Mouse (Mus musculus) embryonic facial prominence, embryonic 15.5 days (tissue): ENCODE results near the gene Kctd21. TPM values are rescaled to one million over a fixed set of nuclear protein-coding genes. Genes with fewer than 3 reads are reported as not detected.

ENCODE experiments used
- ATAC-seq: fragments of 200-750 bp; cut with Nextera tagmentation; 2 replicates; pipeline ENCODE4 v1.8.0; 2017; ENCODE audit warnings: low read depth, moderate TSS enrichment; ENCODE audit not compliant: insufficient number of reproducible peaks, low FRiP score, low TSS enrichment
- H3K27ac ChIP-seq: fragments of 300-500 bp; sonication (generic); replicated peaks from 2 replicates; pipeline ENCODE4 v1.5.1; 2015; ENCODE audit warnings: mild to moderate bottlenecking, inconsistent platforms
- H3K27me3 ChIP-seq: fragments of 300-500 bp; sonication (generic); 2 replicates; pipeline ENCODE4 v1.6.1; 2015; ENCODE audit warnings: inconsistent platforms
- H3K36me3 ChIP-seq: fragments of 300-500 bp; sonication (generic); 2 replicates; pipeline ENCODE4 v1.6.1; 2015; ENCODE audit warnings: mild to moderate bottlenecking, inconsistent platforms
- H3K4me1 ChIP-seq: fragments of 300-500 bp; sonication (generic); 2 replicates; pipeline ENCODE4 v1.6.1; 2015; ENCODE audit warnings: inconsistent platforms
- H3K4me2 ChIP-seq: fragments of 300-500 bp; sonication (generic); replicated peaks from 2 replicates; pipeline ENCODE4 v1.6.1; 2015; ENCODE audit warnings: mild to moderate bottlenecking, inconsistent platforms
- H3K4me3 ChIP-seq: fragments of 300-500 bp; sonication (generic); replicated peaks from 2 replicates; pipeline ENCODE4 v1.5.1; 2015; ENCODE audit warnings: mild to moderate bottlenecking, inconsistent platforms
- H3K9ac ChIP-seq: fragments of 300-500 bp; sonication (generic); 2 replicates; pipeline ENCODE4 v1.6.1; 2015; ENCODE audit warnings: inconsistent platforms
- H3K9me3 ChIP-seq: fragments of 300-500 bp; sonication (generic); replicated peaks from 2 replicates; pipeline ENCODE4 v1.6.1; 2016; ENCODE audit warnings: inconsistent platforms
- WGBS: fragments of 180-500 bp; shearing (Covaris S2); methylation state at CpG from one replicate; pipeline ENCODE4 v1.1.7; 2015; 5-methylcytosine and 5-hydroxymethylcytosine counted together
- polyA plus RNA-seq: library from polyadenylated mRNA; unstranded; fragments of >200 nt; fragmentation: Nextera tagmentation; extraction: Ambion mirVana; gene quantifications from 2 replicates; pipeline ENCODE4 v1.2.1, GENCODE M21; 2015

Kctd21 gene
- polyA plus RNA-seq, 1 experiment from 2014 or later, result 4.8 TPM

DNA sequence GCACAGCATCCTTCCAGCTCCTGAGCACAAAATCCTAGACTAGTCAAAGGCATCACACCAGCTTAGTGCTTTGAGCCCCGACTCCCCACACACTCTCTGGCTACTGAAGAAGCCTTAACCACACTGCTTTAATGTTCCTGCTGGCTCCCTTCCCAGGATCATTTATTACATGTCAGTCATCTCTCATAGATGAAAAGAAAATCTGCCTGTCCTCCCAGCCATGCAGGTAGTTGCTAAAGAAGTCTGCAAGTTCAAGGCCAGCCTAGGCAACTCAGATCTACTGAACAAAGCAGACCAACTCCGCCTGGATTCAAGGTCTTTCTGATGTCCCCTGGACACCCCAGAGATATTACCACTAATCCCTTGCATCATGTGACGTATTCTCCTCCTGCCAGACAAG is 14.4 kb upstream of the Kctd21 start:
- Histone ChIP-seq H3K4me2 (no peak overlapping the region), H3K27me3 (no peaks in the 10 kb centered on the region), H3K4me1 (no peaks in the 10 kb centered on the region), H3K4me3 (no peak overlapping the region), H3K9me3 (no peaks in the 10 kb centered on the region), H3K9ac (no peak overlapping the region), H3K27ac (no peak overlapping the region), H3K36me3 (peaks cover 14% of the 10 kb centered on the region)
- ATAC-seq, result no peak
- WGBS, result 77% methylated on average over 3 of the region's 3 CpGs

DNA sequence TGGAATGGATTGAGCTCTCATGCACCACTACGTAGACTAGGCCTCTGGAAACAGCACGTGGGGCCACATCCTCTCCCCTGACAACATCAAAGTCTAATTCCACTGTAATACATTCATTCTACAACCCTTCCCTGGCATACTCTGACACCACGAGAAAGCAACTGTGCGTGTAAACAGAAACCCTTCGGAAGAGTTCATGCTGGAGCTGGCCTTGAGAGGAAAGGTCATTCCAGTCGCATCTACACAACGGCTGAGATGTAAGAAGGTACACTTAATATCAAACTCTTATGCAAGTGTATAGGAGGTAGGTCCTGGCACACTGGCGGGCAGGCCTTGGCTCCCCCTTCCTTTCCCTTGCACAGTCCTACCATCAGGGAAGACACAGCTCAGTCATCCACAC is 7.8 kb upstream of the Kctd21 start:
- no peak overlapping the region for H3K27ac ChIP-seq
- peaks cover 34% of the 10 kb centered on the region for H3K27me3 ChIP-seq
- H3K4me2 ChIP-seq, result no peak overlapping the region
- H3K9me3 ChIP-seq, result no peaks in the 10 kb centered on the region
- no peak for ATAC-seq
- peaks cover 5% of the 10 kb centered on the region; the same call in 1 of the 2 replicates for H3K36me3 ChIP-seq
- WGBS, result 91% methylated on average over 8 of the region's 8 CpGs
- no peak overlapping the region for H3K9ac ChIP-seq
- H3K4me3 ChIP-seq, result no peak overlapping the region
- peaks cover 10% of the 10 kb centered on the region for H3K4me1 ChIP-seq

DNA sequence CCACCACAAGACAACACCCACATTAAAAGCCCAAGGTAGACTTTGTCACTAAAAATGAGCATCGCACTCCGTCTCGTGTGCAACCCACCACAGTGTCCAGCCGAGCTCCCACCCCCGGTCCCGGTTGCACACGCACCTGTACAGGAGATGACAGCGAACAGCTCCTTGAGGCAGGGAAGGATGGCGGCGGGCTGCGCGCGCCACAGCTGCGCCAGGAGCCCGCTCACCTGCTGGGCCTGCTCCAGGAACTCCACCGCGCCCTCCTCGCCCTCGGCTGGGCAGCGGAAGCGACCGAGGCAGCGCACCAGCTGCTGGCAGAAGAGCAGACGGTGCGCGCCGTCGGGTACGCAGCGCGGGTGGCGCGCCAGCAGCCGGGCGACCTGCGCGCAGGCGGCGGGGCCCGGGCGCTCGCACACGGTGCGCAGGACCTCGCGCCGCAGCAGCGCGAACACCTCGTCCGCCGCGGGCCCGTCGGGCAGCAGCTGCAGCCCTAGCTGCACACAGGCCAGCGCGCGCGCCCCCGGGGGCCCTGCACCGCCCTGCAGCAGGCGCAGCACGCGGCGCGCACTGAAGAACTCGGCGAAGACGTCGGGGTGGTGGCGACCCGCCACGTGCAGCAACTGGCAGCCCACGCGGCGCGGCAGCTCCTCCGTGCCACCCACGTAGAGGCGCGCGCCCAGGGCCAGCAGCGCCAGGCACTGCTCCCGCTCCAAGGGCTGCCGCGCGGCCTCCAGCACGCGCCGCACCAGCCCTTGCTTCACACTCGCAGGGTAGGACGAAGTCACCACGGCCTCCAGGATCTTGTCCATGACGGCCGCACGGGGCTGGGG is 6.8 kb upstream of the Kctd21 start:
- H3K4me1 ChIP-seq, result peaks cover 10% of the 10 kb centered on the region
- peak overlapping the region; percentile 53 for H3K4me2 ChIP-seq
- no peak overlapping the region for H3K27ac ChIP-seq
- H3K9me3 ChIP-seq, result no peaks in the 10 kb centered on the region
- no peak overlapping the region for H3K9ac ChIP-seq
- 14% methylated on average over 86 of the region's 96 CpGs for WGBS
- peak overlapping the region; percentile 35 for H3K4me3 ChIP-seq
- H3K36me3 ChIP-seq, result no peaks in the 10 kb centered on the region
- peaks cover 34% of the 10 kb centered on the region for H3K27me3 ChIP-seq
- ATAC-seq, result no peak

DNA sequence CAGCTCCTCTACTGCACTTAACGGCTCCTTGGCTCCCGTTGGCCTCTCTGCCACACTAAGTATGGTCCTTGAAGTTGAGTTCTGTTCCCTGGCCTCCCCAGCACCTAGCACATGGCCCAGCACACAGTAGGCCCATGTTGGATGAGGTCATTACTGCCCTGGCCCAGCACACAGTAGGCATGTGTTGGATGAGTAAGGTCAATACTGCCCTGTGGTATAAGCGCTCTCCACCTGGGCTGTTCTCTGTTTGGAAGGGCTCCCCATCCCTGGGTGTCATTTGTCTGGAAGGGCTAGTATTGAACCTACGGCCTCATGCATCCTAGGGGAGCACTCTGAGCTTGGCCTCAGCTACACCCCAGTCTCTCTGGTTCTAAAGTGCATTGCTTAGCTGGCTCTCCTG is 4.8 kb upstream of the Kctd21 start:
- WGBS, result 94% methylated on average over 4 of the region's 4 CpGs

DNA sequence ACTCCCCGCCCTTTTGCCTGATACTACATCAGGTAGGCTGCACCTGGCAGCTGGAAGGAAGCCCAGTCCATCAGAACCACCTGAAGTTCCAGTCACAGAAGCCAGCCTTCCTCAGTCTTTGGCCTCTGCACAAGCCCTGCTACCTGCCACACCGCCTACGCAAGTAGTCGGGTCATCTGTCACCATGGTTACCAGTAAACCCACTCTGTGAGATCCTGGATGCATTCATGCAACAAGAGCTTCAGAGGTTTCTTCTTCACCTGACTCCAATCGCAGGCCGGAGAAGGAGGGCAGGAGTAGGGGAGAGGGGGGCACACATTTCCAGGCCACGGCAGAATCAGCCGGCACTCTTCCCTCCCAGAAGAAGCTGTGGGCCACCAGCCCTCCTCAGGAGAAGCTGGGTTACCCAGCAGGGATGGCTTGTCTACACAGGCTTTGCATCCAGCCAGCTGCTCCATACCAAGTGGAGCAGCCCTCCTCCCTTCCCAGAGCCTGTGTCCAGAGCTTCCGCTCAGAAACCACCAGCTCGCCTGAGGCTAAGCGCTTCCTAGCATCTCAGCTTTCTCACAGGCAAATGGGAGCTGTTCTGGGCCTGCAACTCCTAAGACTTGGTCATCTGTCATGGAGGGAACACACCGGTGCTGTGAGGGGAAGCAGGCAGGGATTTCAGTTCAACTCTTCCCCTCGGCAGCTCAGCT is 3.1 kb upstream of the Kctd21 start:
- ATAC-seq, result no peak
- no peak overlapping the region for H3K9ac ChIP-seq
- peaks cover 32% of the 10 kb centered on the region for H3K27me3 ChIP-seq
- 57% methylated on average over 13 of the region's 13 CpGs for WGBS
- H3K36me3 ChIP-seq, result no peaks in the 10 kb centered on the region
- no peak overlapping the region for H3K27ac ChIP-seq
- H3K4me1 ChIP-seq, result peaks cover 31% of the 10 kb centered on the region
- no peak overlapping the region for H3K4me2 ChIP-seq
- no peak overlapping the region for H3K4me3 ChIP-seq
- H3K9me3 ChIP-seq, result no peaks in the 10 kb centered on the region

More for the DNA sequence above, 4.8 kb upstream of the Kctd21 start:
- H3K36me3 ChIP-seq, result no peaks in the 10 kb centered on the region
- no peak overlapping the region for H3K4me3 ChIP-seq
- no peak overlapping the region for H3K27ac ChIP-seq
- no peak overlapping the region for H3K4me2 ChIP-seq
- no peak overlapping the region for H3K9ac ChIP-seq
- ATAC-seq, result no peak
- H3K27me3 ChIP-seq, result peaks cover 34% of the 10 kb centered on the region
- H3K4me1 ChIP-seq, result peaks cover 21% of the 10 kb centered on the region
- H3K9me3 ChIP-seq, result no peaks in the 10 kb centered on the region

DNA sequence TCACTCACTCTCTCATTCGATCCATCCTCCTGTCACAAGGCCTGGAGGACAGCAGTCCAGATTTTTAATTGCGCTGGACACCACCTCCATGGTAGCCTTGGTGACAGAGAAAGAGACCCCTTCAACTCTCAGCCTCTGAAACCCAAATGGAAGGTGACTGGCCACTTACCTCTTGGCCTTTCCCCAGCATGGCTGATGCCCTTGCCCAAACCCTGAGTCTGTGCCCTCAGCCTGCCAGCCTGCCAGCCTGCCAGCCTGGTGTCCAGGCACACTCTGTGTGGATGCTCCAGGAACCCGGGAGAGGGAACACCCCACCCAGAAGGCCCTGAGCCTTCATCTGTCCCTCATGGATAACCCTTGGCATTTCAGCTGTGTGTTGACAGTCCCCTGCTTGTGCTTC is 2.5 kb upstream of the Kctd21 start:
- no peak for ATAC-seq
- 84% methylated on average over 3 of the region's 3 CpGs for WGBS

DNA sequence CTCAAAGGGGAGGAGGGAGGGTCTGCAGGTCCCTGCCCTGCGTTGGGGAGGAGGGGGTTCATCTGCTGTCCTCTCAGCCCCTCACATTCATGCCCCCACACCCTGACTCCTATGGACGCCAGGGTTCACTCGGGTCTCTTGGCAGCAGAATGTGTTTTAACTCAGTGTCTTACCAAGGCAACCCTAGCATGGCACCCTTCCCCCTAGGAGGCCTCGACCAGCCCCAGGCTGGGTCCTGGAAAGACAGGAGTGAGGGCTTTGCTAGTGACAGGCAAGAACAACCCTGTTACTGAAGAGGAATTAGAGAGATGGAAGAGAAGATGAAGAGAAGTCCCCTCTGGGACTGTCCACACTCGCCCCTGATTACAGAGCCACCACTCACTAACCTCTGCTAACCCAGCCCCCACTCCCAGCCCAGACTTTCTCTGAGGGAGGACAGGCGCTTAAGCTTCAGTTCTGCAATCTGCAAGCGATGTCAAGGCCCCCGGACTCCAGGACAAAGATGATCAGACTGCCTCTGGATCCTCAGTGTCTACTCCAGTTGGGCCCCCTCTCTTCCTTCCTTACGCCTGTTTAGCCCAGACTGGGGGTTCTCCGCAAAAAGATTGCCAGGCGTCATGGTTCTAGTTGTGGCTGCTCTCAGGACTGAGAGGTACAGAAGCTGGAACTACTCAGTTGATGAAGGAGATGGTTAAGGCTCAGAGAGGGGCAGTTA is 1.0 kb upstream of the Kctd21 start:
- peak overlapping the region; percentile 77 for H3K4me2 ChIP-seq
- H3K36me3 ChIP-seq, result no peaks in the 10 kb centered on the region
- ATAC-seq, result no peak
- peaks cover 11% of the 10 kb centered on the region for H3K27me3 ChIP-seq
- peak overlapping the region; percentile 83 for H3K4me3 ChIP-seq
- H3K9me3 ChIP-seq, result no peaks in the 10 kb centered on the region
- peak overlapping the region; percentile 55; the same call in 1 of the 2 replicates for H3K9ac ChIP-seq
- no peak overlapping the region for H3K27ac ChIP-seq
- peaks cover 22% of the 10 kb centered on the region for H3K4me1 ChIP-seq
- WGBS, result 57% methylated on average over 11 of the region's 11 CpGs

More for the DNA sequence above, 2.5 kb upstream of the Kctd21 start:
- Histone ChIP-seq H3K4me3 (no peak overlapping the region), H3K9me3 (no peaks in the 10 kb centered on the region), H3K9ac (no peak overlapping the region), H3K27ac (no peak overlapping the region), H3K27me3 (peaks cover 26% of the 10 kb centered on the region), H3K4me1 (peaks cover 31% of the 10 kb centered on the region), H3K36me3 (no peaks in the 10 kb centered on the region), H3K4me2 (no peak overlapping the region)

DNA sequence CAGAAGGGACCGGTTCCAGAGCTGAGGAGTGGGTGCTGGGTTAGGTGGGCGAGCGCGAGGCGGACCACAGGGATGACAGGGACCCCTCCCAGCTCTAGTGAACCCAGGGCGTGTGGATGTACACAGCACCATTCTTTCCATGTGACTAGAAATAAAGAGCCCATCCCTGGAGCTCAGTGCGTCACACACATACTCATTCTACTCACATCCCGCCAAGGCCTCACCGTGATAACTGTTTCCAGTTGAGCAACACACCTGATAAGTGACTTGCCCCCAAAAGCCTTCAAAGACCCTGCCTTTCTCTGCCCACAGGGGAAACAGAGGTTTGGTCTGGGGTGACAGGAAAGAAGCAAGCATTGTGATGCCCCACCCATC is 527 bp downstream of the Kctd21 start:
- H3K9me3 ChIP-seq, result no peaks in the 10 kb centered on the region
- WGBS, result 5% methylated on average over 9 of the region's 9 CpGs
- no peaks in the 10 kb centered on the region for H3K36me3 ChIP-seq
- peak overlapping the region; percentile 66 for H3K4me2 ChIP-seq
- peak overlapping the region; percentile 40; the same call in 1 of the 2 replicates for H3K27ac ChIP-seq
- H3K9ac ChIP-seq, result peak overlapping the region; percentile 53
- no peak for ATAC-seq
- H3K4me1 ChIP-seq, result peaks cover 22% of the 10 kb centered on the region
- no peaks in the 10 kb centered on the region for H3K27me3 ChIP-seq
- H3K4me3 ChIP-seq, result peak overlapping the region; percentile 83

DNA sequence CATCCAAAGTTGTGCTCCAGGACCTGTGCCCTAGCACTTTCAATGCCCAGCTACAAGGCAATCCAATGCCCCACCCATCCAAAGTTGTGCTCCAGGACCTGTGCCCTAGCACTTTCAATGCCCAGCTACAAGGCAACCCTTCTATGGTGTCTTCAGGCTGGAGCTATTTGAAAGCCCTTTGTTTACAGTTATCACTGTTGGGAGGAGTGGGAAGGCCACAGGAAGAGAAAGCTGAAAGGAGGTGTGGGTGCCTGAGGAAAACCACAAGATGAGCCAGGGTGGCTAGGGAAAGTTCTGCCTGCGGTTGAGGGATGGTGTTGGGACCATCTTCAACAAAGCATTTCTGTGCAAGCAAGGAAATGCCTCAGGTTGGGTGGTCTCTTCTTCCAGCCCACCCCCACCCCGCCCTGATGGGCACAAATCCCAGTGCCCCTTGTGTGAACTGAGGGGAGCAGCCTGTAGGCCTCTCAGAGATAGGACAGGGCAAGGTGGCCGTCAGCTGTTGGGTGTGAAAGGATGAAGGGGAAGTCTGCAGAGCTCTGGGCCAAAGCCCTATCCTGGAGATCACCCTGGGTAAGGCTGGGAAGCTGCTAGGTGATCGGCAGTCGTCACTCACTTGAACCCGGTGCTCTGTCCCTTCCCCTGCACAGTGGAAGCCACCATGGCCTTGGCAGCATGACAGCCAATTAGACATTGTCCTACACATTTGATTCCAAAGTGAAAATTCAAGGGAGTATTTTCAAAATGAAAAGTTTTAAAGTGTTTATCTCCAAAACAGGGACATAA is 1.2 kb downstream of the Kctd21 start:
- H3K27ac ChIP-seq, result no peak overlapping the region
- H3K9me3 ChIP-seq, result no peaks in the 10 kb centered on the region
- peaks cover 22% of the 10 kb centered on the region for H3K4me1 ChIP-seq
- no peak overlapping the region for H3K9ac ChIP-seq
- 73% methylated on average over 6 of the region's 6 CpGs for WGBS
- H3K4me3 ChIP-seq, result peak overlapping the region; percentile 83
- H3K27me3 ChIP-seq, result no peaks in the 10 kb centered on the region
- H3K4me2 ChIP-seq, result peak overlapping the region; percentile 66
- H3K36me3 ChIP-seq, result no peaks in the 10 kb centered on the region
- no peak for ATAC-seq

DNA sequence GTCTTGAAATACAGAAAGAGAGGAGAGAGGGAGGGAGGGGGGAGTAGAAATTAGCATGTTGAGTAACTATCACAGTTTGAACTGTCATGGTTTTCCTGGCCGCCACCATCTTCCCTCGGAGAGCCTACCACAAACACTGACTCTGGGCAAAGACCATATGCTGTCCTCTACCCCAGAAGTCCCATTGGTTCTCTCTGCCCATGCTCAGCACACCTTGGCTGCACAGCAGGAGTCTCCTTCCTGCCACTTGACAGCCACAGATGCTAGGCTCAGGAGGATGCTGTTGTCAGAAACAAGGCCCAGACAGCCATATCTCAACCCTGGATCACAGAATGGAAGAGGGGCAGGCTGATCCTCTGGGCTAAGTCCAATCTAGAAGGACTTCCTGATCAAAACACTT is 2.3 kb downstream of the Kctd21 start:
- WGBS, result 94% methylated on average over 2 of the region's 2 CpGs

More for the DNA sequence above, 2.3 kb downstream of the Kctd21 start:
- Histone ChIP-seq H3K27me3 (no peaks in the 10 kb centered on the region), H3K27ac (no peak overlapping the region), H3K9me3 (no peaks in the 10 kb centered on the region), H3K9ac (no peak overlapping the region), H3K4me2 (no peak overlapping the region), H3K4me3 (no peak overlapping the region), H3K36me3 (no peaks in the 10 kb centered on the region), H3K4me1 (peaks cover 22% of the 10 kb centered on the region)
- no peak for ATAC-seq
